Mouse (Mus musculus) MEL-GATA-1-ER (cell line): Measurements from ENCODE around the gene Cd38.

Source experiments
- DNase-seq: peaks from one replicate; pipeline ENCODE4 v3.0.0-alpha.2; 2012; ENCODE audit warnings: low read depth; ENCODE audit errors: extremely low read depth

Cd38 gene

GRCm38 (mm10) chr5:43933269-43933668, 64.9 kb downstream of the Cd38 start:
- no peak for DNase-seq

DNA sequence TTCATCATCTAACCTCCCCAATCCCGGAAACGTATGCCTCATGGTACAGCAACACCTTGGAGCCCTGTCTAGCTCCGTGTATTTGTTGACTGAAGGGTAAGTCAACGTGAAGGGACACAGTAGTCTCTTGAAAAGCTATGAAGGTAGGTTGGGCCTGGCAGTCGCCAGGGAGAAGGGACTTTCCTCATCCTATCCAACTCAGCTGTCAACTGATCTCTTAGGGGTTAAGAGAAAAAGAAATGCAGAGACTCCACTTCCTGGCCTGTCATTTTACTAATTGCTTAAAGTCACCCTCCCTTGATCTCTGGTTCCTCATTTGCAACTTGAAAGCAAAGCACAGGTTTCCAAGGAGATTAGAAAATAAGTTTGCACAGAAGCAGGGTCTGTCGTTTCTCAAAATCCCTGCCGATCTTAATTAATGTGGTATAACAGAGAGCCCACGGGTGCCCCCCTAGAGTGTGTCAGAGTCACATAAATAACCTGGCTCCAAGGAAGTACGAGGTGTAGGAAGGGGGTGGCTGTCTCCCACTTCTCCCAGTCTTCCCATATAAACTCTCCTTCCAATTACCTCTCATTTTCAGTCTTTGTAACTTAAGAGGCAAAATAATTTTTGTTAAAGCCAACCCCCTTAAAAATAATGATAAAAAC, 79.1 kb downstream of the Cd38 start:
- DNase-seq: no peak

GRCm38 (mm10) chr5:43948111-43948743, 79.9 kb downstream of the Cd38 start:
- DNase-seq: no peak

DNA sequence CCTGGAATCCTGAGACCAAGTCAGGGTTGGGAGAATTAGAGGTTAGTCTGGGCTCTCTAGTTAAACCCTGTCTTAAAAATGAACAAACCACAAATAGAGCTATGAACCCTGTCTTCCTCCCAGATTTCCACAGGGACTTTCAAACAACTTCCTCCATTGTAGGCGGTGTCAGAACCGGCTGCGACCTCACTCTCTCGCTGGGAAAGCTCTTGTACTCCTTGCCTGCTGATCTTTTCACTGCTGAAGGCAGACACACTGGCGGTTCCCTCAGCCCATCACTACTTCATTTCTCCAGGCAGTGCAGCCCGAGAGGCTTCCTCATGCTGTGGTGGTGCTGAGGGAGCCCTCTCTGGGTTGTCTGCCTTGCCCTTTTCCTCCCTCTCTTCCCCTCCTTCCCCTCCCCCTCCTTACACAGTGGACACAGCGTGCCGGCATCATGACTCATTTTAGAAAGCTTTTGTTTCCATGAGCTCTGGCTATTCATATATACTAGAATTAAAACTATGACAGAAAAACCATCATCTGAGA, 80.5 kb downstream of the Cd38 start:
- no peak for DNase-seq

GRCm38 (mm10) chr5:43953241-43953640, 84.9 kb downstream of the Cd38 start:
- DNase-seq: no peak

DNA sequence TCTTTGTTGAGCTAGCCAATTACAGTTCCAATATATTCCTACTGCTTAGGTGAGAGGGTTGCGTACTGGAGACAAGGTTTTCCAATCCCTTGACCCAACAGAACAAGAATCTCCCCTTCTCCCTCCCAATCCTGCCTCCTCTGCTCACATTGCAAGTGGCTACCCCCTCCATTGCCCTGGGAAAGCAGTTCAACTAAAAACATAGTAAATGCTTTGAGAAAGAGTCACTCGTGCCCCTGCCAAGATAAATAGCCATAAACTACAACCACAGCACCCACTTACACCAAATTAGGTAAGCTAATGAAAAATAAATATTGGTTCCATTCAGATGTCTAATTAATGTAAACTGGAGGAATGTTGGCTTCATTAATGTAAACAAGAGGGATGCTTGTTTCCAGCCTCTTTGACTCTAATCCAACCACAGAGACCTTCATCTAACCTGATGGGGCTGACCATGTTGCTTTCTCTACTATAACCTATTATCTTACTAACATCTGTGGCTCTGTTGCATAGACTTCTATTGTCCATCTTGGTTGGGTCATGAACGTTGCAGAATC, 91.6 kb downstream of the Cd38 start:
- DNase-seq: no peak

- no peak for DNase-seq
Observed at GRCm38 (mm10) chr5:43961056-43961455, 92.7 kb downstream of the Cd38 start.
